Mouse (Mus musculus) thymus, adult 2 months (tissue): ENCODE data around the gene C130050O18Rik. TPM values are rescaled to one million over a fixed set of nuclear protein-coding genes. Genes with fewer than 3 reads are reported as not detected.

ENCODE experiments used
- DNase-seq: peaks from one replicate; pipeline ENCODE4 v3.0.0; 2021
- H3K27ac ChIP-seq: fragments of 200-500 bp; 2 replicates; pipeline ENCODE4 v1.5.1; 2012; ENCODE audit warnings: low read length, control low read depth; ENCODE audit not compliant: control insufficient read depth, insufficient read depth
- H3K27me3 ChIP-seq: fragments of 200-500 bp; 2 replicates; pipeline ENCODE4 v1.6.1; 2012; ENCODE audit warnings: mild to moderate bottlenecking, low read length, moderate library complexity, mixed read lengths; ENCODE audit not compliant: control insufficient read depth, insufficient read depth
- H3K36me3 ChIP-seq: fragments of 200-500 bp; 2 replicates; pipeline ENCODE4 v1.6.1; 2012; ENCODE audit warnings: mild to moderate bottlenecking, low read length, moderate library complexity; ENCODE audit not compliant: control insufficient read depth, insufficient read depth
- H3K4me1 ChIP-seq: fragments of 200-500 bp; replicated peaks from 2 replicates; pipeline ENCODE4 v1.6.1; 2012; ENCODE audit warnings: low read length; ENCODE audit not compliant: control insufficient read depth, insufficient read depth
- H3K4me3 ChIP-seq: fragments of 200-500 bp; 2 replicates; pipeline ENCODE4 v1.5.1; 2012; ENCODE audit warnings: mild to moderate bottlenecking, low read length, control low read depth, moderate library complexity; ENCODE audit not compliant: control insufficient read depth, insufficient read depth
- CTCF ChIP-seq: fragments of 200-500 bp; IDR thresholded peaks from 2 replicates; pipeline ENCODE4 v1.5.1; 2012; ENCODE audit warnings: mild to moderate bottlenecking, control low read depth, low read length, moderate library complexity, borderline replicate concordance; ENCODE audit not compliant: control insufficient read depth, poor library complexity, insufficient read depth; ENCODE audit errors: extremely low read depth
- POLR2A ChIP-seq: fragments of 200-500 bp; IDR thresholded peaks from 2 replicates; pipeline ENCODE4 v1.6.1; 2012; ENCODE audit warnings: mild to moderate bottlenecking, low read length, control low read depth, moderate library complexity; ENCODE audit not compliant: control insufficient read depth, poor library complexity, insufficient read depth; ENCODE audit errors: extremely low read depth
- WGBS: fragments of 180-500 bp; shearing (Covaris S2); methylation state at CpG from one replicate; pipeline ENCODE4 v1.1.7; 2018; 5-methylcytosine and 5-hydroxymethylcytosine counted together
- polyA plus RNA-seq: library from polyadenylated mRNA; depleted of rRNA; stranded (reverse); fragments of >200 nt; gene quantifications from 2 replicates; pipeline ENCODE4 v1.2.3, GENCODE M21; 2012

The C130050O18Rik gene
- polyA plus RNA-seq, 1 experiment: 2.1 TPM

GRCm38 (mm10) chr5:139449161-139449791 is 44.2 kb downstream of the C130050O18Rik start:
- 16% methylated on average over 5 of the region's 5 CpGs for WGBS
- Histone ChIP-seq H3K27me3 (no peaks in the 10 kb centered on the region), H3K36me3 (no peaks in the 10 kb centered on the region), H3K4me3 (no peak overlapping the region), H3K27ac (peak overlapping the region; percentile 64), H3K4me1 (peaks cover 22% of the 10 kb centered on the region)
- TF ChIP-seq POLR2A (no peak), CTCF (no peak)
- DNase-seq: peak; percentile 34

GRCm38 (mm10) chr5:139449926-139450325 is 44.8 kb downstream of the C130050O18Rik start:
- H3K27me3 ChIP-seq: no peaks in the 10 kb centered on the region
- H3K4me3 ChIP-seq: no peak overlapping the region
- peak overlapping the region; percentile 64; the same call in 1 of the 2 replicates for H3K27ac ChIP-seq
- TF ChIP-seq POLR2A (no peak), CTCF (no peak)
- H3K4me1 ChIP-seq: peaks cover 22% of the 10 kb centered on the region
- DNase-seq: no peak
- no peaks in the 10 kb centered on the region for H3K36me3 ChIP-seq
- WGBS: 41% methylated on average over 4 of the region's 4 CpGs

GRCm38 (mm10) chr5:139453031-139453430 is 48.0 kb downstream of the C130050O18Rik start:
- Histone ChIP-seq H3K4me3 (no peak overlapping the region), H3K27me3 (no peaks in the 10 kb centered on the region), H3K36me3 (no peaks in the 10 kb centered on the region), H3K4me1 (peaks cover 19% of the 10 kb centered on the region), H3K27ac (no peak overlapping the region)
- DNase-seq: no peak
- no peak for TF ChIP-seq CTCF
- no peak for TF ChIP-seq POLR2A
- 88% methylated on average over 10 of the region's 10 CpGs for WGBS

- DNase-seq: no peak
- Histone ChIP-seq H3K27ac (no peak overlapping the region), H3K27me3 (no peaks in the 10 kb centered on the region), H3K36me3 (no peaks in the 10 kb centered on the region), H3K4me3 (no peak overlapping the region), H3K4me1 (peaks cover 2% of the 10 kb centered on the region; the same call in 1 of the 2 replicates)
- no peak for TF ChIP-seq POLR2A
- TF ChIP-seq CTCF: no peak
- 96% methylated on average over 12 of the region's 12 CpGs for WGBS
Measured at GRCm38 (mm10) chr5:139455166-139455565, 50.1 kb downstream of the C130050O18Rik start.

GRCm38 (mm10) chr5:139457241-139457640 is 52.2 kb downstream of the C130050O18Rik start:
- H3K27ac ChIP-seq: no peak overlapping the region
- no peak for TF ChIP-seq CTCF
- no peak for TF ChIP-seq POLR2A
- no peaks in the 10 kb centered on the region for H3K36me3 ChIP-seq
- peaks cover 3% of the 10 kb centered on the region; the same call in 1 of the 2 replicates for H3K4me1 ChIP-seq
- no peak for DNase-seq
- no peak overlapping the region for H3K4me3 ChIP-seq
- no peaks in the 10 kb centered on the region for H3K27me3 ChIP-seq
- WGBS: 84% methylated on average over 8 of the region's 8 CpGs

GRCm38 (mm10) chr5:139459938-139460337 is 54.9 kb downstream of the C130050O18Rik start:
- WGBS: 1% methylated on average over 10 of the region's 10 CpGs
- Histone ChIP-seq H3K4me3 (peak overlapping the region; percentile 45), H3K27ac (no peak overlapping the region), H3K36me3 (no peaks in the 10 kb centered on the region), H3K4me1 (peaks cover 3% of the 10 kb centered on the region; the same call in 1 of the 2 replicates), H3K27me3 (no peaks in the 10 kb centered on the region)
- TF ChIP-seq POLR2A (no peak), CTCF (no peak)
- no peak for DNase-seq

GRCm38 (mm10) chr5:139460384-139461067 is 55.4 kb downstream of the C130050O18Rik start, which contains the start of gene 3110082I17Rik:
Gene 3110082I17Rik, minus strand, starts transcription at chr5:139460527.
- WGBS: 10% methylated on average over 42 of the region's 42 CpGs
- Histone ChIP-seq H3K4me1 (peaks cover 3% of the 10 kb centered on the region; the same call in 1 of the 2 replicates), H3K27me3 (no peaks in the 10 kb centered on the region), H3K4me3 (peak within 1 kb of the TSS; percentile 45), H3K27ac (no peak within 1 kb of the TSS), H3K36me3 (no peaks in the 10 kb centered on the region)
- DNase-seq: peak; percentile 95
- TF ChIP-seq CTCF (peak; percentile 64; the same call in 1 of the 2 replicates), POLR2A (0 out of 2 replicates have a peak, but pooled peaks have one; percentile 23)
